Mouse (Mus musculus): ENCODE measurements around the gene Nfe2l3.
"Not testable (repeated sequence)": the region's sequence is repeated elsewhere in the genome, so short reads cannot be mapped to it uniquely, and the experiment has no call there.

Gene Nfe2l3

DNA sequence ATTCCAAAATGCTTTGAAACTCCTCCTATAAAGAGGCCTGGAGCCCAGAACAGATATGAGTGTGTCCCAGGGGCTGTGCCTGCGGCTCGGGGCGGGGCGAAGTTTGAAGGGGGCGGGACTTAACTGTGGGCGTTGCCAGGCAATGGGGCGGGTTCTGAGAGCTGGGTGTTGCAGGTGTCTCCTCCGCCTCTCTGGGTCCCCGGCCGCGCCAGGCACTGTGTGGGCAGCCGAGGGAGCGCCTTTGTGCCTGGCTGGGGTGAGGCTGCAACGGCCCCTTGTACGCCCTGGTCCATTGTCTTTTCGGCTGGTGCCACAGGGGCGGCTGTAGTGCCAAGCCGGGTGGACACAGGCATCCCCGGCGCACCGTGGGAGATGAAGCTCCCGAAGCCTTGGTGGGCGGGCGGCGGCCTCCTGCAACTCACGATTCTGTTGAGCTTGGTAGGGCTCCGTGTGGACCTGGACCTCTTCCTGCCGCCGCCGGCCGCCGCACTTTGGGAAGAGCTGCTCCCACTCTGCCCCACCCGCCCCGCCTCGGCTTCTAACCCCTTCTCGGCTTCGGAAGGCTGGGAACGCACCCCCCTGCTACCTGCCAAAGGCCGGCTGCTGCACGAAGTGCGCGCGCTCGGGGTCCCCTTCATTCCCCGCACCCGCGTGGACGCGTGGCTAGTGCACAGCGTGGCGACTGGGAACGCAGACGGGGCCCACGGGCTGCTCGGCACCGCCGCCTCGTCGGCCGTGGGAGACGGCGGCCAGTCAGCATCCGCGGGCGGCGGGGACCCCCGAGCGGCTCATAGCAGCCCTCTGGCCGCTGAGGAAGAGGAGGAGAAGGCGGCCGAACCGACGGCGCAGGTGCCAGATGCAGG, at the start of gene Nfe2l3:
Gene Nfe2l3, plus strand, starts transcription at position 136 of the 863 bp plus-strand sequence.
- DNase-seq (ENCODE audit: low spot score in 2 of 2): no peak

DNA sequence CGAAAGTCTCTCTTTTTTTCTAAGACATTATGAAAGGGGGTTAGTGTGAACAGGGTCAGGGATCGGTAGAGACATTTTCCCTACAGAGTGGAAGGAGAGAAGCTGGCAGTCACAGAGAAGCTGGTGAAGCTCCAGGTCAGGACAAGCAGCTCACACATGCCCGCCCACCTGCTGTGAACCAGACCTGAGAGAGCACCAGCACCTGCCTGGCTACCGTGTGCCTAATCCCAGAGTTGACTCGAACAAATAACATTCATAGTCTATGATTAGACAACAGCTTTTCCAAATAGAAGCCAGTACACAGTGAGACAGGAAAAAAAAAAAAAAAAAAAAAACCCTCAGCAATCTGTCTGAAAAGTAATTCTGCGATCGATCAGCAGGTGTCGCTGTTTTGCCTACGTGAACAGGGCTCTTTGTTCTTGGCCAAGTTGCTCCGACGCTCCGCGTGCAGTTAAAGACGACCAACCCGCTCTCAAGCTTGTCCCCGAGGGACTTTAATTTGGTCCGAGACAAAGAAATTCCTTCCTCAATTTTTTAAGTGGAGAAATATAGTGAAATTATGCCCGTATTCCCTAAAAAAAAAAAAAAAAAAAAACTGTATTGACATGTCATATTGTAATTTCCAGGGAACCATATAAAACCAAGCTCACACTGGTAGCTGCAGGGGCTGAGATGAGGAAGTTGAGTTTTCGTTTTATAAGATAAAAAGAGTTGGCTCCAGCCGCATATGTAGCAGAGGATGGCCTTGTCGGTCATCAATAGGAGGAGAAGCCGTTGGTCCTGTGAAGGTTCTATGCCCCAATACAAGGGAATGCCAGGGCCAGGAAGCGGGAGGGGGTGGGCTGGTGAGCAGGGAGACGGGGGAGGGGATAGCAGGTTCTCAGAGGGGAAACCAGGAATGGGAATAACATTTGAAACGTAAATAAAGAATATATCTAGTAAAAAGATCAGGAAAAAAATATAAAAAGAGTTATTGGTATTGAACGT, 48.4 kb upstream of the Nfe2l3 start:
- peak; percentile 80 to 89 for DNase-seq (ENCODE audit: low spot score in 2 of 2)

DNA sequence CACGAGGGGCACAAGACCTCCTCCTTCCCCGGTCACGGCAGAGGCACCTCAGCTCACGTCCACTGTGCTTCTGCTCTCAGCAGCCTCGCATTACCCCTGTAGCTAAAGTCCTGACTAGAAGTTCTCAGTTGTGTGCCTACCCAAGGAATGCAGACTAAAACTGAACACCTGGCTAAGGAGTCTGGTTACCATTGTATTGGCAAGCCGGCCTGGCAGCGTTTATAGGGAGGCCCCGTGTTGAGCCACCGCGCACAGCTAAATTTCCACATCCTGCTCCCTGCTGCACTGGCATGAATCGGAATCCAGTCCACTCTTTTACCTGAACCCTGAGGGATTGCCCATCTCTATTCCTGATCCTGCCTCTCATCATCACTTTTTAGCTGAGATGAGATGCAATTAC, 42.0 kb upstream of the Nfe2l3 start:
- no peak for DNase-seq (ENCODE audit: low spot score in 2 of 2)

DNA sequence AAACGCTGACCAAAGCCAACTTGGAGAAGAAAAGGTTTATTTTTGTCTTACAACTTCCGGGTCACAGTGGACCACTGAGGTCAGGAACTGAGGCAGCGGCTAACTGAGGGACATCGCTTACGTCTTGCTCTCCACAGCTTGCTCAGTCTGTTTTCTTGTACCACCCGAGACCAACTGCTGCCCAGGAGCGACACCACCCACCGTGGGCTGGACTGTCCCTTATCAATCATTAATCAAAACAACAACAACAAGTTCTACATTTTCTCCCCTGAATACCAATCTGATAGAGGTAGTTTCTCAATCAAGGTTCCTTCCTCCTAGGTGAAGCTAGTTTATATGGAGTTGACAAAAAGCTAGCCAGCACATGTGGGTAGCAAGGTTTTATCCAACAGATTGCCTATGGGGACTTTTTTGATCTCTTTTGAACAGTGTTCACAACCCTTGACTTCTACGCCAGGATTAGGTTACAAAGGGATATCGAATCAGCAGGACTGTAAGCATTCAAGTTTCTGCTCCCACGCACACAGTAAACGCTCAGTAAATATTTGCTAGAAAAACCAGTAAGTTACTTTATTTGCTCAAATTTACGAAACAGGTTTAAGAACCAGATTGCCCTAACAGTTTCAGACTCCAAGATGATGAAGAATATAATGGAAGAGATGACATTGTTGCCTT, 40.5 kb upstream of the Nfe2l3 start:
- DNase-seq (ENCODE audit: low spot score in 2 of 2): no peak

DNA sequence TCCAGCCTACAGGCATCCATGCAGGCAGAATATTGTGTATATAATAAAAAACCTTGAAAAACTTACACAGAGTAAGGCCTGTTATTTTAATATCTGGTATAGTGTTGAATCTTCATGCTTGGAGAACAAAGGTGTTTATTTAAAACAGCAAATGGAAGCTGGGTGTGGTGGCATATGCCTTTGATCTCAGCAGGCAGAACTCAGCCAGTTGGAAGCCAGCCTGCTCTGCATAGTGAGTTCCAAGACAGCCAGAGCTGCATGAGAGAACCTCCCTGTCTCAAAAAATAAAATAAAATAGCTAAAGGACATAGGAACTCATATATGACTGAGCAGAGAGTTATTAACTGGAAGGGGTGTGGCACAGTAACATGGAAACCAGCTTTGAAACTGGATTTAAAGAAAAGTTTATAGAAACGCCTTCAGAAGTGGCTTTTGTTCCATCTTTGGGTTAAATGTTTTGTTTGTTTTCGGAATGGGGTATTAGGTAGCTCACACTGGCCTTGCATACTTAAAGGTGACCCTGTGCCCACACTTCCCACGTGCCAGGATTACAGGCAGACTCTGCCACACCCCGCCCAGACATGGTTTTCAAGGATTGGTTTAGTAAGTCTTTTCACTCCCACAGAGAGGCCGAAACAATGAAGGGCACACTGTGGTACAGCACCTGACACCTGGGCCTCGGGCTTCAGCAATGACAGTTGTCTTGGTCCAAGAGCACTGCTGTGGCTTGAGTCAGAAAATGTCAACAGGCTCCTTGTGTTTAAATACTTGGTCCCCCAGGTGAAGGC, 38.9 kb upstream of the Nfe2l3 start:
- no peak for DNase-seq (ENCODE audit: low spot score in 2 of 2)

DNA sequence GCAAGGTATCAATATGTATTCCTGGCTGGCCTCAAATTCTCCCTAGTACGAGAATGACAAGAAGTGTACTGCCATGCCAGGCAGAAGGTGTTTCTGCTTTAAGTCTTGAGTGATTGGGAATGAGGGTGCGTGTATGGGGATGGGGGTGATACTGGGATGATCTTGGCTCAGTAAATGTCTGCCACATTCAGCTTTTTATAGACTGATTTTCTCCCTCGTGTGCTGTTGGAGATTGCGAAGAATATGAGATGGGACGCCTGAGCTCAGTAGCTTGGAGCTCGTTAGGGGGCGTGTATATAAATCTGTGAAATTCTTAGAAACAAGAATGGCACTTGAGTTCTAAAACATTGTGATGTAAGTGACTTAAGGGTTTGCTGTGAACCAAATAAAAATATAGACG, 38.1 kb upstream of the Nfe2l3 start:
- not testable (repeated sequence) for DNase-seq (ENCODE audit: low spot score in 2 of 2)

DNA sequence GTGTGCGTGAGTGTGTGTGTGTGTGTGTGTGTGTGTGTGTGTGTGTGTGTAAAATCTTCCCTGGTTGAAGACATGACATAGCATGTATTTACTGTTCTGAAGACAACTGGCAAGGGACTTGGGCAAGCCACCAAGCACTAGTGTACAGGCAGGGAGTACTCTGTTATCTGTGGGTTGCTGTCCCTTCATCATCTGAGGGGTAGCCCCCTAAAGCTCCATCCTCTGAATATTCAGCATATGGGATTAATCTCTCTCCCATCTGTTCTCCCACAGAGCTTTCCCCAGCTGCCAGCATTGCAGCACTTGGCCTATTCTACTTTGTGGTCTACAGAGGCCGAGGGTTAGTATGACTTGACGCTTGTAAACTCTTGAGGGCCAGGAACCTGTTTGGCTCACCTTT, 37.5 kb upstream of the Nfe2l3 start:
- not testable (repeated sequence) for DNase-seq (ENCODE audit: low spot score in 2 of 2)

DNA sequence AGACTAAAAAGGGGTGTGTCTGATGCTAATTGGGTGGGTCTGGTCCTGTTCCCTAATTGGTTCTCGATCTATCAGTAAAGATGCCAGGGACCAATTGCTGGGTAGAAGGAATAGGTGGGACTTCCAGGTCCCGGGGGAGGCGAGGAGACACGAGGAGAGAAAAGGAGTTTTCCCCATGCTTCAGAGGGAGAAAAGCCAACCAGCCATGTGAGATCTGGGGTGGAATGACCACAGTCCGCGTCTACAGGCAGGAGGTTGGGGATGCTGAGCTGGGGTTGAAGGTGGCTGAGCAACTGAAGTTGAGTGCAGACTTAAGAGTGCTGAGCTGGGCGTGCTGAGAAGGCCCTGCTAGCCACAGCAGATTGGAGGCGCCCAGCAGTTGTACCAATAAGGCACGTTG, 37.0 kb upstream of the Nfe2l3 start:
- DNase-seq (ENCODE audit: low spot score in 2 of 2): no peak

DNA sequence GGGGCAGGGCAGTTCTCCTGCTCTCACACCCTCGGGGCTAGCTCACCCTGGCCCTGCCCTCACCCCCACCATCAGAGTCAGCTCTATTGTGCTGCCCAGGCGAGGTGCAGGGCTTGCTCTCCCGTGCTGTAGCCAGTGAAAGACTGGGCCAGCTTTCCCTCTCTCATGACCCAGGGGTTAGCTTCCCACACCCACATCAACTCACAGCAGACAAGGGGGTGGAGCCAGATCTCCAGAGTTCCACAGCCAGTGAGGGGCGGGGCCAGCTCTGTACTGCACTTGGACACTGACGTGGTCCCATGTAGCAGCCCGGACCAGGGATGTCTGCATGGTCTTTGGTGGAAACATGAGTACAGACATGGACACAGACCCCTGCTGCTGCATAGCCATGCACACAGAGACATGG, 33.4 kb upstream of the Nfe2l3 start:
- DNase-seq (ENCODE audit: low spot score in 2 of 2): no peak

DNA sequence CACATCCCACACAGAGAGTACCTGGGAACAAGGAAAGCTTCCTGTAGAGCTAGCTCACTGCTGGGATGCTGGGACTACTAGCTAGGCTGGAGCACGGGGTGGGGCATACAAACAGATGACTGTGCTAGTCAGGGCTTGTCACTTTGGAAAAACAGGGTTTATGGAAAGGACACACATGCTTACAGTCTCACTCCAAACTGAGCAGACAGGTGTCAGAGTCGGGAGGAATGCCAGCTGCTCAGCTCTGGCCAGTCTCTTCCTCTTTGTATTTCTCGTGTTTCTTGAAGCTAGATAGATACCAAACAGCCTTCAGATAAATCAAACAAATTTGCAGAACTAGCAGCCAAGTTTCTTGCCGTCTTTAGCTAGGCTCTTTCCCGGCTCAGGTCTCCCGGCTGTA, 31.2 kb upstream of the Nfe2l3 start:
- no peak for DNase-seq (ENCODE audit: low spot score in 2 of 2)

DNA sequence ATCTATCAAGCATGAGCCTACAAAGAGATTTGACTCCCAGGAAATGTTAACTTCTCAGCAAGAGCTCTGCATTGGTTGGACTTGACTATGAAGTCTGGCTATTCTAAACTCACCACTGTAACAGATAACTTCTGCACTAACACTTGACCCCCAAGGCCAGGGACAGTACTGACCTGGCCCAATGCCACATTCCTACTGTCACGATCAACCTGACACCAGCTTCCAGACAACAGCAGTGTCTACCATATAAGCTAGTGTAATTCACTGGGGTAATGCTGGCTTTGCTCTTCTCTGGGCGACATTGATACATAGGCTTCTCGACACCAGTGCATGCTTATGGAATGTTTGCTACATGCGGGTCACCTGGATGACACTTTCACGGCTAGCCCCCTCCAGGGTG, 28.9 kb upstream of the Nfe2l3 start:
- no peak for DNase-seq (ENCODE audit: low spot score in 2 of 2)

DNA sequence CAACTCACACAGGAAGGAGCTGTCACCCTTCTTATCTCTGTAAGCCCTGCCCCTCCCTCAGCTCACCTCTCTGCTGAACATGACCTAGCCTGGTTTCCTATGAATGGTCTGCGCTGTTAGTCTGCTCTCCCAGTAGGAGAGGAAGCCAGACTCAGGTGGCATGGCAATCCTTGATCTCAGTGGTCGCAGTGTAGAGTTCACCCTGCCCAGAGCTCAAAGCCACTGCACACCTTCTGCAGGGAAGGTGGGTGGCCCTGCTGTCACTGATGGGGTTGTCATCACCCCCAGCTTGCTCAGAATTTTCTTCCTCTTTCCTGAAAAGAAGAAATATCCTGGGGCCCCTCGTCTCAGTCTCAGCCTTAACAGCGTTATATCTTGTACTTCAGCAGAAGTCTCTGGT, 28.0 kb upstream of the Nfe2l3 start:
- DNase-seq (ENCODE audit: low spot score in 2 of 2): no peak

DNA sequence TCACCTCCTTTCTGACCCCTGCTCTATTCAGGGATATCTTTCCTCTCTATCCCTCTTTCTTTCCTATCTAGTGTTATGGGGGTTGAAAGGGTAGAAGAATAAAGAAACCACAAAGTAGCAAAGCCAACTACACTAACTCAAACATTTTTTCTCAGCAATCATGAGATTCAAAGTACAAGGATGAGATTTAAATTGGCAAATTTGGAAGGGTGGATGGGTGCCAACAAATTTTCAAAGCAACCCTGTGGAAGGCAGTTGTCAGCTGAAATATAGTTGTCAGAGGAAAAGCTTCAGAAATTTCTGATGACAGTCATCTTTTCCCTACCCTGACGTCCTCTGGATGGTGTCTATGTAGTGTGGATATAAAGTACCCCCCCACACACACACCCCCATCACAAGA, 16.0 kb upstream of the Nfe2l3 start:
- no peak for DNase-seq (ENCODE audit: low spot score in 2 of 2)

DNA sequence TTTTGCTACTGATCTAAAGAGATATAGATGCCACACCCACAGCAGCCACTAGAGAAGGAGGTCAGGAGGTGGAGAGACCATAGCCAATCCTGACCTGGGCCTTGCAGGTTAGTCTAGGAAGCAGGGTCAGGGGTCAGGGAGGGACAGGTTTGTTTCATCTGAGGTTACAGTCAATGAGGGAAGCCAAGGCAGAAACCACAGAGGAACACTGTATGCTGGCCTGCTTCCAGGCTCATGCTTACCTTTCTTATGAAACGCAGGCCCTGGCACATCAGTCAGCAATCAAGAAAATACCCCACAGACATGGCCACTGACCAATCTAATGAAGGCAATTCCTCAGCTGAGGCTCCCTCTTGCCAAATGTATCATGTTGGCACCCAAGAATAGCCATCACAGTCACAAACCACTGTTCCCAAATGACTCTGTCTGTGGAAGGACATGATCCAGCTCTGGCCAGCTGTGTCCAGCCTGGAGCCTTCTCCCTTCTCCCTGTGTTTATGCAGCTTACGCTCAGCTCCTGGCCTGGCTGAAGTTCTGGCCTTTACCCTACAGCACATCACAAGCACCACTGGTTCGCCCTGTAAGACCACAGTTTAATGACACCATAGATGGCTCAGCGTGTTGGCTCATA, 15.0 kb upstream of the Nfe2l3 start:
- DNase-seq (ENCODE audit: low spot score in 2 of 2): no peak

DNA sequence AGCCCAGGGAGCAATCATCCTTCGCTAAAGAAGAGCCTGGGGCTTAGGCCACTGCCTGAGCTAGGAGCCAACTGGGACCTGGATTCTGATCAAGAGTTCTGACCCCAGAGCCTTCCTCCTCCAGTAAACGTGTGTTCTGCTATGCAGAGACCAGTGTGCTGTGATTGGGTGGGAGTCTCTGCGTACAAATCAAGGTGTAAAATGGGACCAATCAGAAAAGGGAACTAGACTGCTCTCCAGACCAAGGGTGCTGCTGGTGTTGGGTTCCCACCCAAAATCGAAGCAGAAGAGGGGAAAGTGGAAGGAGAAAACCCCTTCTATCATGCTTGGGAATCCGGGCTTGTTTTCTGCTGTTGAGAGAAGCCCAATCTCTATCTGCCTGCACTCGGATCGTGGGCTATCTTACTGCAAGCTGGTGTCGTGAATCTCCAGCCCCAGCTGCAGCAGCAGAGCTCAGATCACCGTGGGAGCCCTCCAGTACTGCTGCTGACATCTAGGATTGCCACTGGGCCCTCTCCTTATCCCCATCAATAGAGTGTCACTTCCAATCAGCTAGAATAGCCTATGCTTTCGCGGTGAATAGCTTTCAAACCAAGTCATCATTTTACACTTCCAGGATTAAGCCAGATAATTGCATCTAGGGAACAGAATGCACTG, 8.9 kb upstream of the Nfe2l3 start:
- DNase-seq (ENCODE audit: low spot score in 2 of 2): no peak

DNA sequence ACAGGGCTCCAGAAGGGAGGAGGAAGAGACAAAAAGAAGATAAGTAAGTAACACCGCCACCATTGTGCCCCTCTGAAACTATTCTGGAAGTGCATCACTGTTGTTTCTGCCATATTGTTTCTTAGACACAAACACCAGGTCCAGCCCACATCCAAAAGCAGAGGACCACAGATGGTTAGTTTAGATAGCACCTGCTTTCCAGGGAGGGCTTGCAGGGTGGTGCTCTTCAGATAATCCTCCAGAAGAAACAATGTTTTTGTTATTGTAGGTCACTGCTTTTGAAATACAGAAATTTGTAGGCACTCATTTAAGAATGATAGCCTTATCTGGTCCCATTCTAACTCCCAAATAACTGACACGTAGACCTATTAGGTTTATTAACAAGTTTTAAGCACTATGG, 7.9 kb upstream of the Nfe2l3 start:
- DNase-seq (ENCODE audit: low spot score in 2 of 2): no peak

DNA sequence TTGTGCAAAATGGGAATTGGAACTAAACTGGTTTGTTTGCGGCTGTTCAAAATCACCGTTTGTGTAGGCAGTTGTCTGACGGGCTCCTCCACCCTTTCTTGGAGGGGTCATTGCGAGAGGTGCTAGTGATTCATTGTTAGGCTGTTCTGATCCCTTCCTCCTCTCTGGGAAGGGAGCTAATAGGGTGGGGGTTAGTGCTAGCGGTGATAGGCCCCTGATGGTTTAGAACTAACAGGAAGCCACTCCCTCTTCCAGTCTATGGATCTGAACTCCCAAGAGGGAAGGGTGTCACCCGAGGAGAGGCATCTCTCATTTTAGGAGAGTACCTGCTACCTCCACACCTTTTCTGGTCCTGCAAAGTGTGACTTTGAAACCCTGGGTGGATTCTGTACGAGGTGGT, 1.8 kb downstream of the Nfe2l3 start:
- no peak for DNase-seq (ENCODE audit: low spot score in 2 of 2)

DNA sequence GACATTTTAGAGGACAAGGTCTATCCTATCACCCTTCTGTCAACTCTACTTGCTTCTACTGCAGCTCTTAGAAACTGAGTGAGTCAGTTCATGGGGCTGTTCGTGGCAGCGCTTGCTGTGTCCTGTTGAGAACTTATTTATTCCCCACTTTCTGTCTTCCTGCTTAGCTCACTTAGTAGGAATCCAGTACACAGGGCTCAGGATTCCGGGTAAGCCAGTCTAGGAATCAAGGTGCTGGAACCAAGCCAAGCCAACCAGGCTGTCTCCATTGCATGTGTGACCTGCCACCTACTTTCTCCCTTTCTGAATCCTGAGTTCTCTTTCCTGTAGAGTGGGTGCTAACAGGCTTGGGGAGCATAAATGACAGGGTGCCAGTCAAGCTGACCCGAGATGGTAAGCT, 5.2 kb downstream of the Nfe2l3 start:
- no peak for DNase-seq (ENCODE audit: low spot score in 2 of 2)

DNA sequence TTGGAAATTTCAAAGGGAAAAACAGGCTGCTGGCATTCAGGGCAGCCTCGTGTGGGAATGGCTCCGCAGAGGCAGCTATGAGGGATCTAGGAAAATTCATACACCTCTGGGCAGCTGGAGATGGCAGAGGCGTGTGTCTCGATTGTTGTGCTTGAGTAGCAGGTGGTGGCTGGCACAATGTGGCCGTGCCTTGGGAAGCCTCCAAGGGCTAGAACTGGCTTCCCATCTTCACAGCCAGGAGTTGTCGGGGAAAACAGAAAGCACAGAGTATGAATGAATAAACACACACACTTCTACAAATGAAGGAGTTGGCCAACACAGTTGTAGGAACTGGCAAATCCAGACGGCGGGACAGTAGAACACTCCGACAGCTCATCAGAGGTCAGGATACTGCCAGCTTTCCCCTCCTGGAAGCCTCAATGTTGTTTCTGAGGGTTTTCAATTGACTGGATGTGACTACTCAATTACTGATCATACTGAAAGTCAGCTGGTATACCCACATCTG, 6.4 kb downstream of the Nfe2l3 start:
- DNase-seq (ENCODE audit: low spot score in 2 of 2): no peak

DNA sequence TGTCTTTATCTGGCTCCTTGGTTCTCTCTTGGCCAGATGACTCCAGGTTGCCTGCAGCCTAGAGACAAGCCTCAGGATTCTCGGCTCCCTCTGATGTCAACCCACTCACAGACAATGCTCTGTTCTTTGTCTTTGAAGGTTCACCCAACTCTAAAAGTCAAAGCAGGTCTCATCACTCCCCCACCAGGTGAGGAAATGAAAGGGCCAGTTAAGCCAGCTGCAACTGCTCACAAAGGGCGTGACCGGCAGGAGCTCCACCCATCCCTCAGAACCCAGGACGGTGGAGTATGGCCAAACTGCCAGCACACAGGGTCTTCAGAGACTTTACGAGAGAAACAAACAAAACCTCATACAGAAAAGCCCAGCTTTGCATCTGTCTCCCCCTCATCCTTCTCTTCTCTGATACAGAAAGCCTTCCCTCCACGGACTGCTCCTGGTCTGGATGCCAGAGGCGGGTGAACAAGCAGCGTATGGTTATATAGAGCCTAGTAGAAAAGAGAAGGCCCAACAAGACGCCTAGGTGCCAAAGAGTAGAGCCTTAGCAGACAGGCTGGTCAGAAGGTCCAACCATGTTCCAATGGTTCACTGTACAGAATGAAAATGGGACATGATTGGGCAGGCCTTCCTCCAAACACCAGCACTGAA, 9.8 kb downstream of the Nfe2l3 start:
- DNase-seq (ENCODE audit: low spot score in 2 of 2): no peak
